Mouse (Mus musculus): ENCODE measurements around the gene Nfe2l2. TPM values are rescaled to one million over a fixed set of nuclear protein-coding genes. Genes with fewer than 3 reads are reported as not detected.
A peak's percentile ranks its signal among the peaks of the same experiment; 100 is the strongest.

Nfe2l2 gene
- total RNA-seq (2021) = 10 to 100 TPM; 53.2 to 54.5 TPM

DNA sequence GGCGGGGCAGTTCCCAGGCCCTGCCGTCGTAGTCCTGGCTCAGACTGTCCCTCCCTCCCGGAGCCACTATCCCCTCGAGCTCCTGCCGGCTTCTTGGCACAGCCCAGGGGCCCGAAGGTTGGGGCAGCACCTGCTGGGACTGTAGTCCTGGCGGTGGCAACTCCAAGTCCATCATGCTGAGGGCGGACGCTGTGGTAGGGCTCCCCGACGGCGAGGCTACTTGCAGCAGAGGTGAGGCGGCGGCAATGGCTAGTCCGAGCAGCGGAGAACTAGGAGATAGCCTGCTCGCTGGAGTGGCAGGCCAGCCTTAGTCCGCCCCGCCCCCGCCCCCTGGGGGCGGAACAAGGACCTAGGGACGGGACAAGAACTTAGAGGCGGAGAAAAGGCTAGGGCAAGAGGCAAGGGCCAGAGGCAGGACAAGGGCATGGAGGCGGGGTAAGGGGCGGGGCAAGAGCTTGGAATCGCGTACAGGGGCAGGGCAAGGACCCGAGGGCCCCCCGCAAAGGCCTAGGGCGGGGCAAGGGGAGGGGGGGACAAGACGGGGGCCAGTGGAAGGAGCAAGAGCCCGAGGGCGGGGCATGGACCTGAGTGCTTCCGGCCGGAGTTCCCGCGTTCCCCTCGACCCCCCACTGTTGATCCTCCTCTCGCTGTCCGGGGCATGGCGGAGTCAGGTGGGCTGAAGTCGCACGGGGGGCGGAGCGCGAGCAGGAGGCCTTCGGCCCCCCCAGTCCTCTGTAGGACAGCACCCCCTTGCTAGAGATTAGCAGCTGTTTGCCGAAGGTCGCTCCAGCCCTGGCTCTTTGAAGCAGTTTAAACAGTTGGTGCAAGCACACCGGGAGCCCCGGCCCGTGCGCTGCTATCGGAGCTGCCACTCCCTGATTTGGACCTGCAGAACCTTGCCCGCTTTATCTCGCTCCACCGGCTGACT is at the start of gene Nfe2l2:
Nfe2l2 (minus strand) TSS at position 408 of the 928 bp plus-strand sequence.
- DNase-seq = peak; percentile 98

DNA sequence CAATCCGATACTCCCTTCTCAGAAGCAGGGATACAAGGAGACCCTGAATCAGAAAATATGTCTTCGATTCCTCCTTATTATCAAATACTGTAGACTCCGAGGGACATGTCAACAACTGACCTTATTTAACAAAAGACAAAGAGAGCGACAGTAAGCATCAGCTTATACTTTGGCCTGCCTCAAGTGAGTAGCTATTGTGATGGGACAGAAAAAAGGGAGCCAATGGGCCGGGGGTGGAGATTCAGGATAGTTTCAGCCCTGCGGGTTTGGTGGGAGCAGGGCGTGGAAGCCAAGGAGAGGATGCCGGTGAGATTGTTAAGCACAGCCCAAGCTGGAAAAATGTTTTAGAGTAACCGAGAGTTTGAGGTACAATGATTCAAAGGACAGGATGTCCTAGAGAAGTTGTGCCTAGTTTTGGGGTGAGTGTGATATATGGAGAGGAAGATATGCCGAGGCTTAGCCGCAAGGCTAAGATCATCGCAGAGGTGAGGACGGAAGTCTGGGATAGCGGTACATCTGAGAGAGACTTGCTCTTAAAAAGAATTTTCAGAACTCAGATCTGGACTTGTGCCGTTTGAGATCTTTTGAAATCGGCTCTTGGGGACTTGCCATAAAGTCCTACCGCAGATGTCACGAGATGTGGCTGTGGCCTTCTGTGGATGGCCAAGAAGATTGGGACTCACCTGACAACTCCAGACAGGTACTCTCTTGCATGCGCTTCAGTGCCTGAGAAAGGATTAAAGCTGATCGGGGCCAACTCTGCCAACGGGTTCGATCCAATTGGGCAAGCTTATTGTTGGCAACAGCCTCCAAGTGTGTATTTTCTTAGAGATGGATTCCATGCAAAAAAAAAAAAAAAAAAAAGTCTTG is 48.1 kb upstream of the Nfe2l2 start:
- DNase-seq = no peak

DNA sequence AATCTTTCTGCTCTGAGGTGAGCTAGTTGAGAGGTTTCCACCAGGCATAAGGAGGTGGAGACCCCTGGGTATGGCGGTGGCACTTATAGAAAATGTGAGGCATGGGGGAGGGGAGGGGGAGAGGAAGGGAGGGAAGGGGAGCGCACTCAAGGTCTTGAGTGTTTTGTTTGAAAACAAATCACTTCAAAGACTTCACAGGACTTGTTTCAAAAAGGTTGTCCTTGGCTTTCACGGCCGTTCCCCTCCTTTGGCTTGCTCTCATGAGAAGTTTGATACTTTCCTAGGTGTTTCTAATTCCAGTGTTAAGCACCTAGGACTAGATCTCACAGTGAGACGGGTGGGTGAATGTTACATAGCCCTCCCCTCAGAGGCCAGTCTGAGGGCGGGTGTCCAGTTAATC is 47.5 kb upstream of the Nfe2l2 start:
- DNase-seq = no peak

DNA sequence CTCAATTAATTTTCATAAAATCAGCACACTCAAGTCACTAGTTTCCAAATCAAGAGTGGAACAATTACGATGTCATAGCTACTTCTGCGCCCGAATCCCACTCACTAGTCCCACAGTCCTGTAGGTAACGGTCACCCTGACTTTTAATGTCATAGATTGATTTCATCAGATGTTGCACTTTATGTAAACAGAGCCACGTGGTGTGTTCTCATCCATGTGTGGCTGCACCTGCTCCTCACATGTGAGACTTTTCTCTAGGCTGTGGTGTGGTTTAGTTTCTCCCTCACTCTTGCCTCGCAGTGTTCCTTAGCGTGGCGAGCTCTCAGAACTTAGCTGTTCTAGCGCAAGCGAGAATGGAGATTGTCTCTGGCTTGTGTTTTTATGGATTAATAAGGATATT is 46.4 kb upstream of the Nfe2l2 start:
- no peak for DNase-seq

DNA sequence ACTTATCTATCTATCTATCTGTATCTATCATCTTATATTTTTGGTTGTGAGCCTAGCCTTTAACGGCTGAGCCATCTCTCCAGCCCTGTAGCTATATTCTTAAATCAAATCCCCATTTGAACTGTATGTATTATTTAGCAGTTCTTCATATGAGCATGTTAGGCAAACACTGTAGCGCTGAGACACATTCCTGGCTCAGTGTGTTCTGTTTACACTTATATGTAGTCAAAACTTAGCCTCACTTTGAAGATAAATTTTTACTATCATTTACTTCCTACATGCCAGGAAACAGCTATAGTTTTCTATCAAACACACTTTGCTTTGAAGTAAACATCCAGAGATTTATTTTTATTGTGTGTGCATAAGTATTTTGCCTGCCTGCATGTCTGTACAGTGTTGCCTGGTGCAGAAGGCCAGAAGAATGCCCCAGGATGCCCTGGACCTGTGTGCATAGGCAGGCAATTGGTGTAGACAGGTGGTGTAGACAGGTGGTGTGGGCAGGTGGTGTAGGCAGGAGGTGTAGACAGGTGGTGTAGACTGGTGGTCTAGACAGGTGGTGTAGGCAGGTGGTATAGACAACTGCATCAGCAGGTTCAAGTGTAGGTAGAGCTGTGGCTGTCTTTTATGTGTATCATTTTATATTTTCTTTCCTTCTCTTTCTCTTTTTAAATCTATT is 45.7 kb upstream of the Nfe2l2 start:
- no peak for DNase-seq

DNA sequence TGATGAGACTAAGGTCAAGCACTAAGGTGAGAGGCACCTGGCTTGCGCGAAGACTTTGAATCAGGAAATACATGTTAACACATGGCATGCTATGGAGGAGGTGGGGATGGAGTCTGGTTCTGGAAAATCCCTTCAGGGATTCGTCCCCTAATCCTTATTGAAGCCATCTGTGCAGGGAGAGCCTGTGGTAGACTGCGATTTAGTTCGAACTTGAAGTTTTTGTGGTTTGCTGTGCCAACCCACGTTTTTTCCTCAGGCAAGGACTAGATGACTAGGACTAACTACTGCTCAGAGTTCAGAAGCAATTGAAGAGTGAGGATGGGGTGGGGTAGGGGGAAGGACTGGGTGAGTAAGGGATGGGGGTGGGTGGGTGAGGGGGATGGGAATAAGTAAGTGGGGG is 44.4 kb upstream of the Nfe2l2 start:
- no peak for DNase-seq

DNA sequence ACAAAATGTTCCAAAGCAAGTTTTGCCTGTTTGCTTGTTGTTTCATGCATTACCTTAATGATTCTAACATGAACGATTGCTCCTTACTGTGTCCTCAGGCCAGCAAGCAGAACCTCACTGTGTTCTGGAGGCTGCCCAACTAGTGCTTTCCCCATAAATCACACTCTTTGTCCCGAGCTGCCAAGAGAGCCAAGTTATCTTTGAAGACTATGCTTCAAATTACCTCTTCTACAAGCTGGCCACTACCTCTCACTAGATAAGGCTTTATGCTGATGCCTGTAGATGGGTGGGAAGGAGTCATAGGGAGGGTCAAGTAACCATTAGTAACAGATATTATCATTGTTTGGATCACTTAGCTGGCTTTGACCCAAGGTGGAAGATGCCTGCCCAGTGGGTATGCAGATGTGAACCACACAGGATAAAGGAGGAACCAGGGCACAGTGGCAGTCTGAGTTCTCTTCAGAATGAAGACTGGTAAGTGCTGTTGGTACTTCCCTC is 32.6 kb upstream of the Nfe2l2 start:
- no peak for DNase-seq

DNA sequence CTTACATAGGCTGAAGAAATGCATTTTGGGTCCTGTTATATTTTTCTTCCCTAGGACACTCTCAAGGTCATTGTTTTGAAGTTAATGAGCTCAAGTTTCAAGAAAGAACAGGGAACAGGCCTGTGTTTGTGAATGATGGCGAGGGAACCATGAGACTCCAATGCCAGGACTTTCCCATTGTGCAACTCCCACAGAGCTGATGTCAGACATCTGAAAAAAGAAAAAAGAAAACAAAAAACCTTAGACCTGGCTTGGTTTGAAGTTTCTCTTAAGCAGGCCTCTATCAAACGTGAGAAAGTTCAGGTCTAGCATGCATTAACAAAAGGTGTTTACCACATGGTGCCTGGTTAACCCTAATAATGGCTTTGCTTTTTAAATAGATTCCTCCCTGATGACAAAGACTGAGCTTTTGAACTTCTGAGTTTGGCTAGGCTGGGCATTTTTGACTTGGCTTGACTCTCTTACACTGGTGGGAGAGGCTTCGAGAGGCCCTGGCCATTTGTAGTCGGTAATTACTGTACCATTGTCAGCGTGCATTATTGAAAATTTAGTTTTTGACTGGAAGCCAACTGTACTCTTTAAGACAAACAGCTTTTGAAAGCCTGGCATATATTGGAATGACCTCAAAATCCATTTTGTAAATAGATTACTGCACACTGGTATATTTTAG is 29.9 kb upstream of the Nfe2l2 start:
- no peak for DNase-seq

DNA sequence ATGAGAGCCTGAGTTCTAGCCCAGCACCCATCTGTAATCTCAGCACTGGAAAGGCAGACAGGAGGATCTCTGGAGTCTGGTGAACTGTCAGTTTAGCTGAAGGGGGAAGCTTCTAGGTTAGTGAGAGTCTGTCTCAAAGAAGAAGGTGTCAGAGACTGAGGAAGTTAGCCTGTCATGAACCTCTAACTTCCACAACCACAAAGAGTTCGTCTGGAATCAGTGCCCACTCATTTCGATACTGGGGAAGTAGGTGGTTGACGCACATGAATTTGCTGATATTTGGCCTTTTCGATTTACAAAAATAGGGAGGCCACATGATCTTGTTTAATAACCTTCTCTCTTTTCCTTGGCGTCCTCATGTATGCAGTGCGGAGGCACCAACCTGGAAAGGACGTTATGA is 28.7 kb upstream of the Nfe2l2 start:
- no peak for DNase-seq

DNA sequence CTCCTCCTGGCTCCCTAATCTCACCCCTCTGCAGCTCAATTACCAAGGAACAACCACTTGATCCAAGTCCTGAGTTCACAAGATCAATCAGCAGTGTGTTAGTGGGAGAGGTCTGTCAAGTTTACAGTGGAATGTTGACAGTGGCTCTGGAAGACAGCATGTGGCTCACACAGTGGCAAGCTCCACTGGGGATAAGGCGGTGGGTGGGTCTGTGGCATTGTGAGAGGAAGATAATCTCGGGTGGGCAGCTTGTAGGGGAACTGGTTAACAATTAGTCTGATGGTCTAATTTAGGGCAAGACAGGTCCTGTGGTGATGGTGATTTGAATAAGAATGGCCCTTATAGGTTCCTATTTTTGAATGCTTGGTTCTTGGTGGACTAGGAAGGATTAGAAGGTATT is 27.5 kb upstream of the Nfe2l2 start:
- DNase-seq = no peak

DNA sequence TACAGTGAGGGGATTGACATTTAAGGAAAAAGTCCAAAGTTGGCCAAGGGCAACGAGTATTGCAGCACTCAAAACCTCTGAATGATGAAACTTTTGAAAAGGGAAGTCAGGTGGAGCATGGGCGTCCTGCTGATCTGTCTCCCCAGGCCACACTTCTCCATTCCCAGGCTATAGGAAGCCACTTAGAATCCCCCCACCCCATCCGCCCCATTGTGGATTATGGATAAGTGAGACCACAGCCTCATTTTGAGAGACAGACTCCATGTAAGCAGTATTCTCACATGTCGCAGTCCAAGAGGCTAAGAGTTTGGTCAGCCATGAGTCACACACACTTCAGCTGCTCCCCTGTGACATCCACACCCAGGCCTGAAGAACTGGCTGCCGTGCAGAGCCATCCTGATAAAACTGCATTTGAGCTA is 26.8 kb upstream of the Nfe2l2 start:
- no peak for DNase-seq

DNA sequence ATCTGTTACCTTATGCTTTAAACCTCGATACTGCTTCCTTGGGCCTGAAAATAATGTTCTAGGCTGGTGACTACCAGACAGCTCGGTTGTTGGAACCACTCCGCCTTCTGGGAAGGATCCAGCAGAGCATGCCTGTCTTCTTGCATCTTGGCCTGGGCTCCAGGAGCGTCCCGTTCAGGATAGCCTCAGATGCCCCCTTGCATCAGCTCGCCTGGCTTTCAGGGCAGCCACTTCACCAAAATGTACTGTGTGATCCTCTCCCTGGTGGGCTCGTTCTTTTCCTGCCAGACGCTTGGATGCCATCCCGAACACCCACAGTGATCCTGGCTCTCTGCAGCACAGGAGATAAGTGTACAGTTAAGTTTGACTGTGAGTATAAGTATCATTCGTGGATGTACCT is 25.6 kb upstream of the Nfe2l2 start:
- peak; percentile 25 for DNase-seq

DNA sequence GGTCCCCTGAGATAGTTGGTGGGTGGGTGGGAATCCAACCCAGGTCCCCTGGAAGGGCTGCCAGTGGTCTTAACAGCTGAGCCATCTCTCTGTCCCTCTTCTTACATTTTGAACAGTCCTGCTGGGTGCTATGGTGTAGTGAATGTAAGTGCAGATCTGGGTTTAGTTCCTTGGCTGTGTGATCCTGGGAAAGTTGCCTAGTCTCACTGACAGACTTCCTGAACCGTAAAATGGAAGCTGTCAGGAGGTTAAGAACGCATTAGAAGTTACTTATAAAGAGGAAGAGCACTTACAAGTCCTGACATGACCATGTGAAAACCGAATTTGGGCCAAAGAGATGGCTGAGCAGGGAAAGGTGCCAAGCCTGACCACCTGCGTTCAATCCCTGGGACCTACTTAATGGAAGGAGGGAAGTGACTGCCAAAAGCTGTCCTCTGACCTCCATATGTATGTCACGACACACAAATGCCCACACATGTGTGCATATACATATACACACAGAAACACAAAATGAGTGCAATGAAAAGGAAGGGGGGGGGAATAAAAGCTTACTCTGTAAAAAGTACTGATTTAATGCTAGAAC is 20.5 kb upstream of the Nfe2l2 start:
- no peak for DNase-seq

DNA sequence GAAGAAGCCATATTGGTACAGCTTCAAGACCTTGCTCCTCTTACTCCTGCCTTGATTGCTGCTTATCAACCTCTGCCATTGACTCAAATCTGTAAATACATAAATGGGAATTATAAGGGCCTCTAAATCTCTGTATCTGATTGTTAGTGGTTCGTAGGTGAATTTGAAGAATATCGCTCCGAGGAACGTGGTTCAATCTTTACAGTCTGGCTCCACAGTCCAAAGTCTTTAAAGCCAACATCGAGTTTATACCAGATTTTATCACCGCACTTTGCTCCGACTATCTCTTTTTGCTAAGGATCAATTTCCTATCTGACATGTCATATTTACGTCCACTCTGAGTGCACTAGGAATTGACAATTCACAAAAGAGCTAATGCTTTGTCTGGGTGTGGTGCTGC is 19.0 kb upstream of the Nfe2l2 start:
- no peak for DNase-seq

DNA sequence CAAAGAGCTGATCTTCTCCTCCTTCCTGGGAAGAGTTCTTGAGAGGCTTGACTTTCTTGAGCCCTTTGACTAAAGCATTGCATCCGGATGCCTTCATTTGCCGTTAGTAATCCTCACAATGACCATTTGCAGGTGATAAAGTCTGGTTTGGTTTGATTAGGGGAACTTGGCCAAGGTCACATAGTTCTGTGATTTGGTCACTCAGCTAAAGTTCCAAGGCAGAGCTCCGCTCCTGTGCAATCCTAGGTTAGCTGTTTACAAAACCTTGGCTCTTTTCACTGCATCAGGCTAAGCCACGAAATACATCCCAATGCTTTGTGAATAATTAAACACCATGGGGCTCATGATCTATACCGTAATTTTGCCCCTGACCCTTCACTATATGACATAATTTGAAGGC is 18.5 kb upstream of the Nfe2l2 start:
- no peak for DNase-seq

DNA sequence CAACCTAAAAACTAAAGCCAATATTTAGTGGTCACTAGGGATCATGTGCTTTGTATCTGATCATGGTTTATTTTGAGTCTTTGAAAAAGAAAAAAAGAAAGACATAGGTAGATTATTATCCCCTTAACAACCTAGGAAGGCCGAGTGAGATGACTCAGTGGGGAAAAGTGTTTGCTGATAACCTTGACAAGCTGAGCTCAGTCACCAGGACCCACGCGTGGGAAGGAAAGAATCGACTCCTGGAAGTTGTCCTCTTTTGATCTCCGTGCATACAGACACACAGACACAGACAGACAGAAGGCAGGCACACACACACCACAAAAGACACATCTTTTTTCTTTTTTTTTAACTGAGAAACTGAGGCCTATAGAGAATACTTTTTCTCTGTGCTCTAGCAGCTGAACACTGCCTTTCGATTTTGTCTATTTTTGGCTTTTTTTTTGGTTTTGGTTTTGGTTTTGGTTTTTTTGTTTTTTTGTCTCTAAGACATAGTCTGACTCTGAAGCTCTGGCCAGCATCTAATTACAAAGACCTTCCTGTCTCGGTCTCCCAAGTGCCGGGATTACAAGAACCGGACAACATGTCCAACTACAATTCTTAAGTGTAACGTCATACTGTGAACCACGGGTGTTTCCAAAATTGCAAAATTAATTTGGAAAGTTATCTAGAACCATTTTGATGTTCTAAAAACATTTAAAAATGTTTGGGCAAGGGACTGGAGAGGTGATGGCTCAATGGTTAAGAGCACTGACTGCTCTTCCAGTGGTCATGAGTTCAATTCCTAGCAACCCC is 16.0 kb upstream of the Nfe2l2 start:
- no peak for DNase-seq

DNA sequence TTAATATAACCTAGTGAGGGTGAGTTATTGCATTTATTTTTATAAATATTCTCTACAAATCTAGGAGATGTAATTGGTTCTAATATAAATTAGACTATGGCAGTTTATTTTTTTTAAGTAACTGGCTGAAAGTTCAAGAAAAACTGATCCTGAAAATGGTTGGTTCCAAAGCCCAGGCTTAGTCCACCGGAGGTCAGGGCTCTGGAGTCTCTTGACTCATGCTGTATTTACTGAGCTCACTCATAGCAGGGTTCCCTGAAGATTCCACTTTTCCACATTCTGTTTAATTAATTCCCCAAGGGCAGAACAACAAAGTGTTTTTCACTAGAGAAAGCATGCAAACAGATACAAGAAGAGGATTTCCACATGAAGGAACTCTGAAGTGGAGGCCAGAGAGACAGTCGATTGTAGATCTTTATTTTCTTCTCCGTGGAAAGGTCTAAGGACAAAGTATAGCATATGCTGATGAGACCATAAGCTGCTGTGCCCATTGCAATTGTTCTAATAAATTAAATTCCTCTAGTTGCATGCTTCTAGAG is 15.0 kb upstream of the Nfe2l2 start:
- DNase-seq = no peak

DNA sequence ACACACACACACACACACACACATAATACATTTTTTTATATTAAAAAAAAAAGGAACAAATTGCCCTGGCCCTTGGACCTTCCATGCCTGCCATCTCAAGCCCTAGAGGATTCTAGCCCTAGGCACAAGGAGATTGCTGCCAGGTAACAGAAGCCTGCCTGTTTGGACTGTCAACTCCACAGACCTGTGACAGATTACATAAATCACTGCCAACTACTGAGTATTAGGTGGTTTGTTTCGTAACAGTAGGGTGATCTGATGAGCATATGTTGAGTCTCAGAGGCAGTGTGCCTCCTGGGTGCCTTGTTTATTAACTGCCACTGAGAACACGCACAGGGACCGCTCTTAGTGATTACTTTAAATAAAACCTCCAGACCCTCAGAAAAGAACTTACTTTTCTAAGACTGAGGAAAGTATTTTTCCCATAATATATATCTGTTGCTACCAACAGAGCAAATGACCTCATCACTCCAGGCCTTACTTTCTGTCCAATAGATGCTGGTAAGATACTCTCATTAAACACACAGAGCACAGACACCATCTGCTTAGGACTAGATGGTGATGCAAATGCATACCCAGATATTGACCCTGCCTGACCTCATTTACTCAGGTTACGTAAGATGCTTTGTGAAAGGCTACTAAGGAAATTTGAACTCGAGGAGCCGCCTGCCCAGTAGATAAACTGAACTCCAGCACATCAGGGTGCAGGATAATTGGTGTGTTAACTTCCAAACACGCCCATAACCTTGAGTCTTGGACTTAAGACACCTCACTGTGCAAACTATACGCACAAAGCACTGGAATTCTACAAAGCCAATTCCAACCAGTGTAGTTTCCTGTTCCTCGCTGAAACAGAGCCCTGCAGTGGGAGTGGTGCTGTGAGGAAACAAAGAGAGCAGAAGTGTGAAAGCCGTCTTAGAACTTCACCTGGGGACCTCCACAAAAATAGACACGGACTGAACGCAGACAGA is 11.9 kb upstream of the Nfe2l2 start:
- no peak for DNase-seq

DNA sequence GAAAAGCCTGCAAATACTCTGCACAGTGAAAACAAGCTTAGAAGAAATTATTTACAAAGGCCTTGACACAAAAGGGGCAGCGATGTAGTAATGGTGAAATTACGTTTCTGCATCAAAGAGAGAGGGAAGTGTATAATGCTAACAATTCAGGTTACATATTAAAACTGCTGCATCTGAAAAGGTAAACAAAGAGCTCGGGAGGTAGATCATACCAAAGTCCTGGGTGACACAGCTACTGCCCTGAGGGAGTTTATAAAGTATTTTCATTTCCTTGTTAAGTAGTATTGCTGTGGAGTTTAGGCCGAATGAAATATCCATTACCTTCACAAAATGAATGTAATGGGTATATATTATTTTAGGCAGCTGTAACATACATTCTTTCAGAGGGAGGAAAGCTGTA is 10.3 kb upstream of the Nfe2l2 start:
- no peak for DNase-seq
